Mouse (Mus musculus) retina, postnatal 7 days (tissue): ENCODE measurements at regions not wholly inside any gene's neighbourhood (a gene's known extent, or its start where the extent isn't known, plus 50 kb on each side); places are given as distances from the start of the nearest gene placed in this dataset.

Source experiments
- DNase-seq: peaks from one replicate; pipeline ENCODE4 v3.0.0-alpha.2; 2012; ENCODE audit warnings: low read depth, low spot score

GRCm38 (mm10) chr4:106103750-106104635 is 212.0 kb upstream of the Usp24 start:
- no peak for DNase-seq

DNA sequence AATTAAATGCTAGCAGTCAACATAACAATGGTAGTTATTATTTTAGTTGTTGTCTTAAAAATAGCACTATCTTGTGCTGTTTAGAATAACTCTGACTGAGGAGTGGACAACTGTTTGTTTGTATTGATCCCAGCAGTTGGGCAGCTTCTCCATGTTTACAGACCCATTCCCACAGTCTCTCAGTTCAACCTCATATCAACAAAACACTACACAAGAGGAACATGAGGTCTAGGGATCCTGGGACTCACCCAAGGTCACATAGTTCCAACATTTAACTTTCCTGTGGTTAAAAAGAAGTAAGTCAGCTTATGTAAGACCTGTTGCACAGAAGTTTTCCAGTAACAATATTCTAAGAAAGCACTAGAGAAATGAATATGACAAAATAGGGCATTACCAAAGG is 203.0 kb upstream of the Usp24 start:
- DNase-seq: no peak

GRCm38 (mm10) chr4:106113747-106114146 is 202.3 kb upstream of the Usp24 start:
- no peak for DNase-seq

GRCm38 (mm10) chr4:106116611-106117010 is 199.4 kb upstream of the Usp24 start:
- DNase-seq: no peak

- DNase-seq: no peak
These were observed 194.7 kb upstream of the Usp24 start for GRCm38 (mm10) chr4:106121306-106121705.

GRCm38 (mm10) chr4:106123038-106123654 is 192.9 kb upstream of the Usp24 start:
- no peak for DNase-seq

- DNase-seq: no peak
These were observed 188.8 kb upstream of the Usp24 start for GRCm38 (mm10) chr4:106127199-106127598.

GRCm38 (mm10) chr4:106127641-106128040 is 188.4 kb upstream of the Usp24 start:
- DNase-seq: no peak

- DNase-seq: no peak
These were observed 186.7 kb upstream of the Usp24 start for GRCm38 (mm10) chr4:106129327-106129726.

DNA sequence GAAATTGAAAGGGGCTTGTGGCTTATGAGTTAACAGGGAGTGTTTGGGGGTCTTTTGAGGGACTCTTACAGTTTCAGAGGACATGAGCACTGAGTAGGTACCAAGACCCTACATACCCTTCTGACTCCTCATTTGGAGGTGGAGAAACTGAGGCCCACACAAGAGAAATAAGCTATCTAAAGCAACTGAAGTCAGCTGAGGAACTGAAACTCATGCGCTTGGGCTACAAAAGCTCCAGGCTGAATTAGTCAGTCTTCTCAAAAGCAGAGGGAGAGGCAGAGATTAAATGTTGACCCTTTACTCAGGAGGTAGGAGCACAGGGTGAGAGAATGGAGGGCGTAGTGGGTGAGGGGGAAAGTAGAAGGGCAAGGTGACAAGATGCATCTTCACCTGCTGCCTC is 186.2 kb upstream of the Usp24 start:
- no peak for DNase-seq

- DNase-seq: no peak
These were observed 182.0 kb upstream of the Usp24 start for GRCm38 (mm10) chr4:106133746-106134730.

DNA sequence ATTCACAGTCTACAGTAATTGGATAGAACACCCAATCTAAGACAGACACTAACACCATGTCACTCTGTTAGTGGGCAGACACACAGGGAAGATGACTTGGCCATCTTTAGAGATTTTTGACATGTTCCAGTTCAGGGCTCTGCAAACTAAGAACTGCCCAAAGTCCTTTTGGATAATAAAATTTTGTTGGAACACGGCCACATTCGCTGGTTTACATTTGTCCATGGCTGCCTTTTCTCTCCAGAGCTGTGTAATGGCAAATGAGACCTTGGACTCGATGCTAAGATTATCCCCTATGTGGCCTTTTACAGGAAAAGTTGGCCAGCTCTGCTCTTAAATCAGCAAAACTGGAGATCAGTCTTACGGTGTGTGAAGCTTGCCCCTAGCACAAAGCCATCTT is 173.3 kb upstream of the Usp24 start:
- no peak for DNase-seq

GRCm38 (mm10) chr4:106144351-106145116 is 171.5 kb upstream of the Usp24 start:
- DNase-seq: no peak

DNA sequence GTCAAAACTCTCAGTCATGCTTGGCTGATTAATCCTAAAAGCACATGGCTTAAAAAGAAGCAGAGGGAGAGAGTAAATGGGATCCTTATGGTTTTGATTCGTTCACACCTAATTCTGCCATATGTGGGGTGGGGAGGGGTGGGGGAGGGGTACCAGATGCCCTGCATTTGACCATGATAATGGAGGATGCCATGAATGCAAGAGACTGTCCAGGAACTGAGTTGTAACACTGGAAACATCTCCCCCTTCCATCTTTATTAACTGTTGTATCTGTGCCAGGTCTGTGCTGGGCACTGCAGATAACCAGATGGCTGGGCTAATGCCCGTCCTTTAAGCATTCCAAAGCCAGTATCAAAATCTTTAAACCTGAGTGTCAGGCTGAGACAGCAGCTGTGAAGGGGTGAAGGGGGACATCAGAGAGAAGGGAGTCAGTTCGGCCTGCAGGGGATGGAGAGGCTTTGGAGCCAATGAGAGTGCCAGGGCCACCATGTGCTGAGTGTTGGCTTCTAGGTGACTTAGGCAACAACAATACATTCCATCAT is 169.0 kb upstream of the Usp24 start:
- no peak for DNase-seq

DNA sequence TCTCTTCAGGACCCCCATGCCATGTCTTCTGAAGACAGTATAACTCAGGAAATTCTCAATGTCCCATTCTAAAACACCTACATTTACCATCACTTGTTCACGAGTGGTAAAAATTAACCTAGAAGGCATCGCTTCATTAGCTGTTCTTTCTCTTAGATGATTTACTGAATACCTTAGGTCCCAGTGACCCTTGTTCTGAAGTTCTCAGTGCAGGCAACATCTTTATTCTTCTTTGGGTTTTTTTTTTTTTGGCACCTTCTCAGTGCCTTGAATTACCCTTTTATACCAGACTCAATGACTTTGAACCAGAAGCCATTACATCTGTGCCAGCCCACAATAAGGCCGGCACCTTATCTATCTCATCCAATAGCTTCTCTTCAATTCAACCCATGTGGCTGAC is 167.1 kb upstream of the Usp24 start:
- DNase-seq: no peak

- DNase-seq: no peak
These were observed 166.5 kb upstream of the Usp24 start for GRCm38 (mm10) chr4:106149471-106150048.

GRCm38 (mm10) chr4:106150775-106151174 is 165.2 kb upstream of the Usp24 start:
- DNase-seq: no peak

- DNase-seq: no peak
These were observed 158.4 kb upstream of the Usp24 start for GRCm38 (mm10) chr4:106157451-106158179.

GRCm38 (mm10) chr4:106161592-106161991 is 154.4 kb upstream of the Usp24 start:
- no peak for DNase-seq

GRCm38 (mm10) chr4:106162551-106162950 is 153.5 kb upstream of the Usp24 start:
- no peak for DNase-seq
